Mouse (Mus musculus): ENCODE data around the gene Gm5938. TPM values are rescaled to one million over a fixed set of nuclear protein-coding genes. Genes with fewer than 3 reads are reported as not detected.

Gene Gm5938
- polyA plus RNA-seq (2014; fragmentation: Nextera tagmentation; extraction: Ambion mirVana) = not detected in 2 replicates

DNA sequence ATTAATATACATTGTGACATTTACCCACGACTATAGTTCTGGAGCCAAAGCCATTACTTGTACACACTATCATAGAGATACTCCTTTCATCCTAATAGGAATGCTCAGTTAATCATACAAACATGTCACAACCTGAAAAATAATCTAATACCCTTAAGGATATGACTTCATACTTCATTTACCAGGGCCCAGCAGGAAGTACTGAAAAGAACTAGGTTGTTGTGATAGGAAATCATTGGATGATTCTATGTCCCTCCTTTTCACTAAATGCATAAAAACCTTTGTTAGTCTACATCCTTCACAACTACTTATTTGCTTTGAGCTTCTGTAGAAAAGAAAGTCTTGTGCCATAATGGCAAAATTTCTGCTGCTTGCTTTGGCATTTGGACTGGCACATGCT is at the start of gene Gm5938:
Gm5938 (plus strand) TSS at position 301 of the 400 bp plus-strand sequence.
- Histone ChIP-seq H3K27ac (replicated peaks; ENCODE audit: low read depth, low read length) (no peak within 1 kb of the TSS), H3K4me1 (ENCODE audit: control insufficient read depth, insufficient read depth, low read length) (no peaks in the 10 kb centered on the region), H3K4me3 (ENCODE audit: low read depth, low read length) (no peak within 1 kb of the TSS), H3K27me3 (ENCODE audit: control insufficient read depth, insufficient read depth, low read length) (no peaks in the 10 kb centered on the region), H3K36me3 (replicated peaks; ENCODE audit: control insufficient read depth, insufficient read depth, low read depth, low read length) (no peaks in the 10 kb centered on the region), H3K4me2 (ENCODE audit: low read depth, low read length) (no peak within 1 kb of the TSS), H3K9ac (replicated peaks; ENCODE audit: low read length) (no peak within 1 kb of the TSS), H3K9me3 (replicated peaks; ENCODE audit: control insufficient read depth, low read length) (no peaks in the 10 kb centered on the region)
- 61% methylated on average over 1 of the region's 1 CpGs for WGBS
- no peak for ATAC-seq (replicated peaks; ENCODE audit: insufficient number of reproducible peaks, low FRiP score, low TSS enrichment, low read depth)
- no peak for DNase-seq (ENCODE audit: low spot score)

DNA sequence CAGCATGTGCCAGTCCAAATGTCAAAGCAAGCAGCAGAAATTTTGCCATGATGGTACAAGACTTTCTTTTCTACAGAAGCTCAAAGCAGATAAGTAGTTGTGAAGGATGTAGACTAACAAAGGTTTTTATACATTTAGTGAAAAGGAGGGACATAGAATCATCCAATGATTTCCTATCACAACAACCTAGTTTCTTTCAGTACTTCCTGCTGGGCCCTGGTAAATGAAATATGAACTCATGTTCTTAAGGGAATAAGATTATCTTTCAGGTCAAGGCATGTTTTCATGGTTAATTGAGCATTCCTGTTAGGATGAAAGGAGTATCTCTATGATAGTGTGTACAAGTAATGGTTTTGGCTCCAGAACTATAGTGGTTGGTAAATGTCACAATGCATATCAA is 34.0 kb upstream of the Gm5938 start, which contains the start of gene Obp1a:
Obp1a (minus strand) TSS at position 101 of the 400 bp plus-strand sequence.
- no peak within 1 kb of the TSS for H3K9ac ChIP-seq (replicated peaks; ENCODE audit: low read length)
- no peaks in the 10 kb centered on the region for H3K27me3 ChIP-seq (ENCODE audit: control insufficient read depth, insufficient read depth, low read length)
- H3K27ac ChIP-seq (replicated peaks; ENCODE audit: low read depth, low read length) = no peak within 1 kb of the TSS
- DNase-seq (ENCODE audit: low spot score) = no peak
- no peaks in the 10 kb centered on the region for H3K9me3 ChIP-seq (replicated peaks; ENCODE audit: control insufficient read depth, low read length)
- ATAC-seq (replicated peaks; ENCODE audit: insufficient number of reproducible peaks, low FRiP score, low TSS enrichment, low read depth) = no peak
- no peaks in the 10 kb centered on the region for H3K4me1 ChIP-seq (ENCODE audit: control insufficient read depth, insufficient read depth, low read length)
- no peak within 1 kb of the TSS for H3K4me3 ChIP-seq (ENCODE audit: low read depth, low read length)
- H3K4me2 ChIP-seq (ENCODE audit: low read depth, low read length) = no peak within 1 kb of the TSS
- no peaks in the 10 kb centered on the region for H3K36me3 ChIP-seq (replicated peaks; ENCODE audit: control insufficient read depth, insufficient read depth, low read depth, low read length)

Other genes with a start within 250 kb of the Gm5938 start
- not detected in 2 replicates for gene 5430402E10Rik, start 200.4 kb upstream of the Gm5938 start, polyA plus RNA-seq (2014; fragmentation: Nextera tagmentation; extraction: Ambion mirVana)
- not detected in 2 replicates for gene Obp1a, start 34.1 kb upstream of the Gm5938 start, polyA plus RNA-seq (2014; fragmentation: Nextera tagmentation; extraction: Ambion mirVana)
- gene Obp1b, start 61.3 kb downstream of the Gm5938 start, polyA plus RNA-seq (2014; fragmentation: Nextera tagmentation; extraction: Ambion mirVana) = not detected in 2 replicates
- gene Gm14743, start 120.5 kb downstream of the Gm5938 start, polyA plus RNA-seq (2014; fragmentation: Nextera tagmentation; extraction: Ambion mirVana) = not detected in 2 replicates
- gene 4930480E11Rik, start 244.2 kb downstream of the Gm5938 start, polyA plus RNA-seq (2014; fragmentation: Nextera tagmentation; extraction: Ambion mirVana) = not detected in 2 replicates

Data from embryonic facial prominence, embryonic 11.5 days (tissue).